Mouse (Mus musculus) myocyte (in vitro differentiated cells): ENCODE data around the gene Siglec1.
A peak's percentile ranks its signal among the peaks of the same experiment; 100 is the strongest.

Source experiments
- CEBPB ChIP-seq: IDR thresholded peaks from 2 replicates; pipeline ENCODE4 v1.6.1; 2011; ENCODE audit warnings: mild to moderate bottlenecking, moderate library complexity; ENCODE audit not compliant: poor library complexity, insufficient read depth, severe bottlenecking
- E2F4 ChIP-seq: IDR thresholded peaks from one replicate; pipeline ENCODE4 v1.6.1; 2011; ENCODE audit warnings: mild to moderate bottlenecking, control low read depth, moderate library complexity; ENCODE audit not compliant: insufficient read depth
- MAX ChIP-seq: IDR thresholded peaks from one replicate; pipeline ENCODE4 v1.6.1; 2011; ENCODE audit warnings: low read depth, mild to moderate bottlenecking, control low read depth
- MYOD1 ChIP-seq, 3 experiments: IDR thresholded peaks; one replicate each; pipeline ENCODE4 v1.6.1; 2011; ENCODE audit warnings: control low read depth in 2 of 3, low read depth in 2 of 3, mild to moderate bottlenecking in 2 of 3, moderate library complexity in 1 of 3; ENCODE audit not compliant: insufficient read length in 2 of 3, control insufficient read depth in 1 of 3
- MYOG ChIP-seq, 3 experiments: IDR thresholded peaks; one replicate each; pipeline ENCODE4 v1.6.1; 2011; ENCODE audit warnings: control low read depth in 2 of 3, low read depth in 2 of 3, mild to moderate bottlenecking in 2 of 3; ENCODE audit not compliant: insufficient read length in 2 of 3, control insufficient read depth in 1 of 3, insufficient read depth in 1 of 3
- POLR2A ChIP-seq: IDR thresholded peaks from one replicate; pipeline ENCODE4 v1.6.1; 2011; ENCODE audit warnings: low read depth, mild to moderate bottlenecking, control low read depth, moderate library complexity; ENCODE audit not compliant: insufficient read length
- POLR2AphosphoS2 ChIP-seq: IDR thresholded peaks from one replicate; pipeline ENCODE4 v1.6.1; 2011; ENCODE audit warnings: low read depth, control low read depth; ENCODE audit not compliant: insufficient read length
- REST ChIP-seq: IDR thresholded peaks from one replicate; pipeline ENCODE4 v1.6.1; 2011; ENCODE audit warnings: mild to moderate bottlenecking, control low read depth, moderate library complexity; ENCODE audit not compliant: insufficient read depth, insufficient read length
- SRF ChIP-seq: IDR thresholded peaks from one replicate; pipeline ENCODE4 v1.6.1; 2011; ENCODE audit warnings: low read depth; ENCODE audit not compliant: control insufficient read depth, insufficient read length
- TCF12 ChIP-seq: IDR thresholded peaks from one replicate; pipeline ENCODE4 v1.6.1; 2011; ENCODE audit warnings: mild to moderate bottlenecking, control low read depth; ENCODE audit not compliant: poor library complexity, insufficient read depth, severe bottlenecking
- TCF3 ChIP-seq: IDR thresholded peaks from one replicate; pipeline ENCODE4 v1.6.1; 2011; ENCODE audit warnings: low read depth, control low read depth; ENCODE audit not compliant: insufficient read length
- USF1 ChIP-seq: IDR thresholded peaks from one replicate; pipeline ENCODE4 v1.6.1; 2011; ENCODE audit warnings: low read depth, mild to moderate bottlenecking, control low read depth, moderate library complexity

DNA sequence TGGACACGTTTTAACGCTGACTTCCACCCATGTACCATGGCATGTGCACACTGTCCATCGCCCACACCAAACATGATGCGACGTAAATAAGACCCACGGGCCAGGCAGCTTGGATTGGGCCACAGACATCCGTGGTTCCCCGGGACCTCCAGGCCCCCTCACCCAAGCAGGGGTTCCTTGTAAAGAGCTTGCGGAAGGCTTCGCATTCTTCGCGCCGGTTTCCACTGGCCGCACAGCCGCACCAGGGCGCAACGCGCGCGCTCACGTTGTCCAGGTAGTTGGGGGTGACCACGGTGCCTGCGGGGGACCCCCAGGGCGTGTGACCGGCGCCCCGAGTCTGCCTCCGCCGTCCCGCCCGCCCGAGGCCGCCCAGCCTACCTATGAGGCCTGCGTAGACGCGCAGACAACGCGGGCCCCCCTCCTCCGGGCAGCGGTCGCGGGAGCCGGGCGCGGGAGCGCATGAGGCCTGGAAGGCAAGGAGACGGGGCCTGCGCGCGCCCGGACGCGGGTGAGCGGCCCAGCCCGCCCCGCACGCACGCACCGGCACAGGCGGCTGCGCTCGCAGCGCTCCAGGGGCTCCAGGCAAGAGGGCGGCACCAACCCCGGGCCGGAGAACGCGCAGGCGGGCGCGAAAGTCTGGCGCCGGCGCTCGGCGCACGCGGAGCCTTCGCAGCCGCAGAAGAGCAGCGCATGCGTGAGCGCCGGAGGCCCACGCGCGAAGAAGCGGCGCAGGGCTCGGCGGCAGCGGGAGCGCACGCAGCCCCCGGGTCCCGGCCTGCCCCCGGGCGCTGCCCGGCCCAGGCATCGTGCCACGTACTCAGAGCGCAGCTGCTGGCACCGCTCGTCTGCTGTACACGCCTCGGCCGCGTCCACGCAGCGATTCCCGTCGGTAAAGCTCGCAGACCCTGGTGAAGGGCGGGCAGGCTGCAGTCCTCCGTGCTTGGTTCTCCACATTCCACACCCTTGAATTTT is 45.4 kb downstream of the Siglec1 start:
- no peak for TF ChIP-seq POLR2A
- no peak for TF ChIP-seq MAX
- TF ChIP-seq USF1 = no peak
- TF ChIP-seq POLR2AphosphoS2 = no peak
- no peak for TF ChIP-seq CEBPB
- TF ChIP-seq REST = no peak
- peak in 2 of 3 experiments; percentile 42 to 67 for TF ChIP-seq MYOG (IDR thresholded peaks at IDR 0.05; ENCODE audit: control insufficient read depth in 1 of 3, insufficient read depth in 1 of 3, insufficient read length in 2 of 3, low read depth in 2 of 3)
- no peak for TF ChIP-seq E2F4
- no peak for TF ChIP-seq TCF12
- peak in 2 of 3 experiments; percentile 52 to 57 for TF ChIP-seq MYOD1 (IDR thresholded peaks at IDR 0.05; ENCODE audit: control insufficient read depth in 1 of 3, insufficient read length in 2 of 3, low read depth in 2 of 3)
- TF ChIP-seq SRF = no peak
- no peak for TF ChIP-seq TCF3
